Mouse (Mus musculus) adrenal gland, adult 2 months (tissue): ENCODE measurements around the gene Eya3. TPM values are rescaled to one million over a fixed set of nuclear protein-coding genes. Genes with fewer than 3 reads are reported as not detected.
"Not testable (repeated sequence)": the region's sequence is repeated elsewhere in the genome, so short reads cannot be mapped to it uniquely, and the experiment has no call there.

ENCODE experiments used
- DNase-seq: peaks from one replicate; pipeline ENCODE4 v3.0.0; 2021
- polyA plus RNA-seq: library from polyadenylated mRNA; depleted of rRNA; stranded (reverse); fragments of >200 nt; gene quantifications from 2 replicates; pipeline ENCODE4 v1.2.3, GENCODE M21; 2012; rRNA removed
- total RNA-seq, 2 experiments: library from RNA; stranded (reverse); gene quantifications; 2 replicates each; pipeline ENCODE4 v1.2.3; 2021

Eya3 gene
- total and polyA plus RNA-seq, 3 experiments = 14.7 to 43.2 (median 26.0) TPM

GRCm38 (mm10) chr4:132743992-132744911 lies 105.5 kb downstream of the Eya3 start:
- DNase-seq = no peak

- DNase-seq = no peak
These were observed 108.2 kb downstream of the Eya3 start for GRCm38 (mm10) chr4:132746911-132747517.

- DNase-seq = peak; percentile 50
These were observed 109.0 kb downstream of the Eya3 start for GRCm38 (mm10) chr4:132747664-132748259.

GRCm38 (mm10) chr4:132748778-132749177 lies 110.0 kb downstream of the Eya3 start:
- DNase-seq = peak; percentile 32

GRCm38 (mm10) chr4:132749258-132749982 lies 110.6 kb downstream of the Eya3 start:
- no peak for DNase-seq

GRCm38 (mm10) chr4:132752992-132753391 lies 114.2 kb downstream of the Eya3 start:
- peak; percentile 52 for DNase-seq

- DNase-seq = peak; percentile 85
These were observed 118.2 kb downstream of the Eya3 start, which contains the start of gene Smpdl3b for GRCm38 (mm10) chr4:132756974-132757373. Gene Smpdl3b, minus strand, starts transcription at chr4:132757252.

GRCm38 (mm10) chr4:132757633-132758351 lies 119.0 kb downstream of the Eya3 start:
- no peak for DNase-seq

- no peak for DNase-seq
These were observed 121.5 kb downstream of the Eya3 start for GRCm38 (mm10) chr4:132760296-132760695.

- no peak for DNase-seq
These were observed 123.8 kb downstream of the Eya3 start for GRCm38 (mm10) chr4:132762602-132763001.

- not testable (repeated sequence) for DNase-seq
These were observed 124.3 kb downstream of the Eya3 start for GRCm38 (mm10) chr4:132763125-132763524.

GRCm38 (mm10) chr4:132767914-132768876 lies 129.4 kb downstream of the Eya3 start, which contains the start of gene Rpa2:
Gene Rpa2, plus strand, starts transcription at chr4:132768332.
- peak; percentile 97 for DNase-seq

- no peak for DNase-seq
These were observed 133.0 kb downstream of the Eya3 start for GRCm38 (mm10) chr4:132771776-132772175.

Other genes starting within 250 kb of the Eya3 start
- gene Phactr4, start 216.5 kb upstream of the Eya3 start, total RNA-seq = 10 to 100 TPM; 47.0 to 79.3 TPM
- gene Phactr4, start 216.5 kb upstream of the Eya3 start, polyA plus RNA-seq = 8.9 and 12.5 TPM in 2 replicates
- 1 to 10 TPM; 7.1 to 7.9 TPM for gene Med18, start 175.1 kb upstream of the Eya3 start, total RNA-seq
- 1.5 and 2.2 TPM in 2 replicates for gene Med18, start 175.1 kb upstream of the Eya3 start, polyA plus RNA-seq
- 10 to 100 TPM; 15.6 to 32.1 TPM for gene Sesn2, start 128.5 kb upstream of the Eya3 start, total RNA-seq
- 16.3 and 20.1 TPM in 2 replicates for gene Sesn2, start 128.5 kb upstream of the Eya3 start, polyA plus RNA-seq
- 100 to 1,000 TPM; 369 to 456 TPM for gene Atpif1, start 105.3 kb upstream of the Eya3 start, total RNA-seq
- 31.5 and 38.6 TPM in 2 replicates for gene Atpif1, start 105.3 kb upstream of the Eya3 start, polyA plus RNA-seq
- gene Dnajc8, start 103.4 kb upstream of the Eya3 start, total RNA-seq = 100 to 1,000 TPM in 1 of 2 experiments, 10 to 100 TPM in 1; 93.2 to 112 TPM
- 8.5 and 11.2 TPM in 2 replicates for gene Dnajc8, start 103.4 kb upstream of the Eya3 start, polyA plus RNA-seq
- gene Ptafr, start 74.9 kb upstream of the Eya3 start, total RNA-seq = 1 to 10 TPM in 1 of 2 experiments, under 1 TPM in 1; 0.98 to 3.2 TPM
- 1.6 and 2.2 TPM in 2 replicates for gene Ptafr, start 74.9 kb upstream of the Eya3 start, polyA plus RNA-seq
- gene Xkr8, start 93.6 kb downstream of the Eya3 start, total RNA-seq = 1 to 10 TPM; 5.0 to 6.7 TPM
- gene Xkr8, start 93.6 kb downstream of the Eya3 start, polyA plus RNA-seq = 7.2 and 10.0 TPM in 2 replicates
- 10 to 100 TPM in 1 of 2 experiments, 1 to 10 TPM in 1; 1.7 to 24.2 TPM for gene Smpdl3b, start 118.3 kb downstream of the Eya3 start, total RNA-seq
- 15.5 and 32.0 TPM in 2 replicates for gene Smpdl3b, start 118.3 kb downstream of the Eya3 start, polyA plus RNA-seq
- 1 to 10 TPM; 6.0 to 9.5 TPM for gene Rpa2, start 129.3 kb downstream of the Eya3 start, total RNA-seq
- 6.9 and 12.5 TPM in 2 replicates for gene Rpa2, start 129.3 kb downstream of the Eya3 start, polyA plus RNA-seq
- gene Themis2, start 157.4 kb downstream of the Eya3 start, total RNA-seq = 1 to 10 TPM; 1.6 to 3.0 TPM
- gene Themis2, start 157.4 kb downstream of the Eya3 start, polyA plus RNA-seq = 4.2 and 4.3 TPM in 2 replicates
- 10 to 100 TPM; 41.1 to 52.4 TPM for gene Ppp1r8, start 204.2 kb downstream of the Eya3 start, total RNA-seq
- gene Ppp1r8, start 204.2 kb downstream of the Eya3 start, polyA plus RNA-seq = 25.1 and 29.4 TPM in 2 replicates
- 10 to 100 TPM; 52.7 to 58.0 TPM for gene Stx12, start 245.5 kb downstream of the Eya3 start, total RNA-seq
- gene Stx12, start 245.5 kb downstream of the Eya3 start, polyA plus RNA-seq = 14.6 and 15.6 TPM in 2 replicates